Mouse (Mus musculus) MEL (cell line): ENCODE measurements around the gene Avpr1a.

Experiments used
- CTCF ChIP-seq, 3 experiments: IDR thresholded peaks in 2 of 3; conservative IDR thresholded peaks in 1 of 3; 2 replicates each; pipeline ENCODE4 v1.5.1; 2011 to 2012; ENCODE audit warnings: low read length in 3 of 3, low read depth in 2 of 3, mild to moderate bottlenecking in 2 of 3, improper control_type of control experiment in 1 of 3, inconsistent platforms in 1 of 3, mixed read lengths in 1 of 3, moderate library complexity in 1 of 3; ENCODE audit not compliant: control insufficient read depth in 1 of 3, insufficient read depth in 1 of 3, poor library complexity in 1 of 3, severe bottlenecking in 1 of 3
- ELF1 ChIP-seq: IDR thresholded peaks from 2 replicates; pipeline ENCODE4 v1.6.1; 2014; ENCODE audit warnings: low read depth, mild to moderate bottlenecking, inconsistent platforms, low read length, improper control_type of control experiment, moderate library complexity
- EP300 ChIP-seq, 2 experiments: IDR thresholded peaks; 2 replicates each; pipeline ENCODE4 v1.6.1; 2011; ENCODE audit warnings: improper control_type of control experiment in 2 of 2, low read length in 2 of 2, low read depth in 1 of 2, mild to moderate bottlenecking in 1 of 2
- GATA1 ChIP-seq: IDR thresholded peaks from 2 replicates; pipeline ENCODE4 v1.6.1; 2011; ENCODE audit warnings: low read depth, low read length, improper control_type of control experiment
- KAT2A ChIP-seq: conservative IDR thresholded peaks from 2 replicates; pipeline ENCODE4 v1.6.1; 2012; ENCODE audit warnings: low read depth, low read length, improper control_type of control experiment, inconsistent platforms
- MAFK ChIP-seq: IDR thresholded peaks from 2 replicates; pipeline ENCODE4 v1.6.1; 2011; ENCODE audit warnings: low read depth, mild to moderate bottlenecking, low read length, improper control_type of control experiment, borderline replicate concordance
- RCOR1 ChIP-seq: IDR thresholded peaks from 2 replicates; pipeline ENCODE4 v1.6.1; 2012; ENCODE audit warnings: low read depth, mild to moderate bottlenecking, inconsistent platforms, low read length, improper control_type of control experiment
- SMC3 ChIP-seq: IDR thresholded peaks from 2 replicates; pipeline ENCODE4 v1.6.1; 2011; ENCODE audit warnings: low read depth, low read length, improper control_type of control experiment
- ZC3H11A ChIP-seq: IDR thresholded peaks from 2 replicates; pipeline ENCODE4 v1.6.1; 2012; ENCODE audit warnings: low read depth, mild to moderate bottlenecking, inconsistent platforms, low read length, improper control_type of control experiment
- ZKSCAN1 ChIP-seq: IDR thresholded peaks from 2 replicates; pipeline ENCODE4 v1.6.1; 2012; ENCODE audit warnings: low read depth, mild to moderate bottlenecking, inconsistent platforms, low read length, improper control_type of control experiment, moderate library complexity

DNA sequence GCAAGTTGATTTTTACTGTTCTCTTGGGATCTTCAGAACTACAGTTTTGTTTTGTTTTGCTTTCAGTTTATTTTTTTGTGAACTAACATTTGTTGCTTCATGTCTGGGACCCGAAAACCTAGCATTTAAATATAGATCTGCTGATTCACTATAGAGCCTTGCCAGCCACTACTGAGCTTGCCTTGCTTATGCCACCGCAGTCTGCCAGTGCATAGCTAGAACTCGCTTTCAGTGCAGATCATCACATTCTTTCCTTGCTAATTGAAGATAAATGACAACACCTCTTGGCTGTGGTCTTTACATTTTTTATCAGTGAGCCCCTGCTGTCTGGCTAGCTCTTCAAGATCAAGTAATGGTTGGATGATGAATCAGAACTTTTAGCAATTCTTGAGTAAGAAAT lies 5.2 kb downstream of the Avpr1a start:
- TF ChIP-seq CTCF (IDR thresholded peaks at IDR 0.05 in 2 of 3, conservative IDR thresholded peaks at IDR 0.05 in 1 of 3; ENCODE audit: control insufficient read depth in 1 of 3, insufficient read depth in 1 of 3, low read depth in 2 of 3, low read length in 3 of 3, poor library complexity in 1 of 3, severe bottlenecking in 1 of 3), result no peak
- TF ChIP-seq KAT2A, result no peak
- TF ChIP-seq GATA1, result no peak
- TF ChIP-seq EP300 (IDR thresholded peaks at IDR 0.05; ENCODE audit: low read depth in 1 of 2, low read length in 2 of 2), result no peak
- TF ChIP-seq RCOR1, result no peak
- no peak for TF ChIP-seq ZC3H11A
- TF ChIP-seq ZKSCAN1, result no peak
- TF ChIP-seq ELF1, result no peak
- no peak for TF ChIP-seq MAFK
- no peak for TF ChIP-seq SMC3
